Mouse (Mus musculus) cerebral cortex, adult 2 months (tissue): ENCODE results near the gene Apob.

ENCODE experiments used
- WGBS: fragments of 180-500 bp; shearing (Covaris S2); methylation state at CpG from one replicate; pipeline ENCODE4 v1.1.7; 2018; 5-methylcytosine and 5-hydroxymethylcytosine counted together

Gene Apob

DNA sequence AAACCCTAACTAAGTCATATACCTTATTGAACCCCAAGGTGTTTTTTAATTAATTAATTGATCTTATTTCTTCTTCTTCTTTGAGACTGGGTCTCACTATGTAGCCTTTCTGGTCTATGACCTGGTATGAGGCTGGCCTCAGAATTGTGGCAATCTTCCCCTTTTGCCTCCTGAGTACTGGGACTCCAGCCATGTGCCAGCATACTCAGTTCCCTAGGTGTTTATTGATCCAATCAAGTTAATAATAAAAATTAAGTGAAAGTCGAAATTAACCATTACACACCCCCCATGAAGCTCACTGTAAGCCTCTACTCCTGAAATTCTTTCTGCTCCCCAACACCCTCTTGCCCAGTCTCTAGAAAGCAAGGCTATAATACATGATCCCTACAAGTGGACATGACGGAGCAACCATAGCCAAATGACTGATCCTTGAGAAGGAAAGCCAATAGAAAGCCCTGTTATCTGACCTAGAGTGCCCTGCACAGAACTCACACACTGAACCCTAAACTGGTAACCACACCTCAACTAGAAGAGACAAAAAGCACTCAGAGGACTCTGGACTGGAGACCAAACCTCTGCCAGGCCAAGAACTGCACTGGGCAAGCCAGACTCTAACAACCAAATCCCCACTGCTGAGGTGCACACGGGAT lies 60.8 kb downstream of the Apob start:
- 83% methylated on average over 3 of the region's 3 CpGs for WGBS

DNA sequence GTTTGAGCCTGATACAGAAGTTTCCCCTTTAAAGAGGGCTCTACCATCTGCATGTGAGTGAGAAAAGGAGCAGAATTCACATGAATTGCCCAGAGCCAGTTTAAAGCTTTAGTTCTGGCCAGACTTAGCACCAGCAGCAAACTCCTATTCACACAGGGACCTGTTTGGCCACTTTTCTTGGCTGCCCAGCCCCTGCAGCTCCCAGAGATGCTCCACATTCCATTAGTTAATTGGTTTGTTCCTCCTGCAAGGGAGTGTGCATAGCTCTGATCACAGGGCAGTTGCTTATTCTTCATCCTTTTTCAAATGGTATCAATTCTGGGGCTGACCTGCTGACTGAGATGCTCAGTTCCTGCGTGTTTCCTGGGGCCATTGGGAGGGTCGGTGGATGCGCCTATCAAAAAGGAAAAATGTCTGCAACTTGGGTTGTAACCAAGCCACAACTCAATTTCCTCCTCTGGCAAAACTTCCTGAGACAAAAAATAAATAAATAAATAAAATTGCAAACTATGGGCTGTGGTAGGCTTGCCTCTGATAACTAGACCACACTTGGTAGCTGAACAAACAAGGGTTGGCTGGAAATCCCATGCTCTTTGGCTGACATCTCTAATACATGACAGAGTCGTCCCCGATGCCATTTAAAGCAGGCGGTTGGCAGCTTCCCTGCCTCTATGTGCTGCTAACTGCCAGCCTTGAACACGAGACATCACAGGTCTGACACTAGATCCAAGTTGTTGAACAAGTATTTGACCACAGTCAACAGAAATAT lies 65.4 kb downstream of the Apob start:
- 73% methylated on average over 7 of the region's 7 CpGs for WGBS

- WGBS: 99% methylated on average over 2 of the region's 2 CpGs
Measured at GRCm38 (mm10) chr12:8047046-8047445, 69.6 kb downstream of the Apob start.

DNA sequence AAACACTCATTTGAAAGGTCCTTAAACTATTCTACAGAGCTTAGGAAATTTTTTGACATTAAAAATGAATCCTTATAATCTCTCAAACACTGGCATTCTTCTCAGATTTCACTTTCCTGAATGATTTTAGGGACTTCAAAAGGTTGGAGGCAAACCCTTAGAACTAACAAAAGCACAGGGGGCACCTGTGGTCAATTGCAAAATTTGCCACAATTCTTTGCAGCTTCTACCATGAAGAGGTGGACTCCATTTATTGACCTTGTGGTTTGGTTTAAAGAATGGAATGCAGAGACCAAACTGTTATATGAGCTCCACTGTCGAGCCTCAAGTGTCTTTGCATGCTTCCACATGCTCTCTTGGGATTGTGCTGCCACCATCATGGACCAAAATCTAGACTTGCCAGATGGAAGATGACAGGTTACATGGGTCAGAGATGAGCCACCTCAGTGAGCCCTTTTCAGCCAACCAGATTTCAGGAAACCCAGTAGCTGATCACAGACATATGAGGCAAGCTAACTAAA lies 70.4 kb downstream of the Apob start:
- WGBS: 82% methylated on average over 1 of the region's 1 CpGs

- 79% methylated on average over 8 of the region's 8 CpGs for WGBS
Measured at GRCm38 (mm10) chr12:8056001-8056640, 78.7 kb downstream of the Apob start.

DNA sequence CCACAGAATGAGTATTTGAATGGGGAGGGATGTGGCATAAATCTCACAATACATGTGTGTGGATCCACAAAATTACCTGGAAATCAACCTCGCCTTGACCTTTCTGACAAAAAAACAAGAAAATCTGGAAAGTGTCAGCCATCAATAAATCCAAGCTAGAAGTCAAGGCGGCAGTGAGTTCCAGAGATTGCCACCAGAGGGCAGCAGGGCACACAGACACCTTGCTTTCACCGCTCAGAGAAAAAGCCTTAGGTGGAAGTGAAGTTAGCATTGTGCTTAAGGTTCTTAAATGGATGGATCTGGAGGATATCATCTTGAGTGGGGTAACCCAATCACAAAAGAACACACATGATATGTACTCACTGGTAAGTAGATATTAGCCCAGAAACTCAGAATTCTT lies 82.1 kb downstream of the Apob start:
- WGBS: 12% methylated on average over 3 of the region's 3 CpGs

GRCm38 (mm10) chr12:8063363-8064065 lies 86.1 kb downstream of the Apob start:
- WGBS: 79% methylated on average over 11 of the region's 11 CpGs
